8 mouse cellular contexts compared by ENCODE assay signal in genomic region chr11:88100170-88100569, GRCm38 (mm10). TPM values are rescaled to one million over a fixed set of nuclear protein-coding genes. Genes with fewer than 3 reads are reported as not detected.
DNase-seq lines count a peak whose midpoint lies in the region; ATAC-seq and TF ChIP-seq lines count a peak whose summit lies in the region.

No protein-coding gene starts in this region.

- H3K4me2 ChIP-seq in forebrain, embryonic 12.5 days = peak overlapping the region; percentile 88
- peak overlapping the region; percentile 95 for H3K4me2 ChIP-seq in intestine, embryonic 16.5 days (ENCODE audit: low read depth, low read length)
- H3K4me2 ChIP-seq in neural tube, embryonic 13.5 days = peak overlapping the region; percentile 78

- peaks cover 19% of the 10 kb centered on the region; the same call in 1 of the 2 replicates for H3K27me3 ChIP-seq in forebrain, embryonic 12.5 days
- no peaks in the 10 kb centered on the region for H3K27me3 ChIP-seq in intestine, embryonic 16.5 days (replicated peaks; ENCODE audit: control insufficient read depth, insufficient read depth, low read length)
- H3K27me3 ChIP-seq in neural tube, embryonic 13.5 days = no peaks in the 10 kb centered on the region

- peak overlapping the region; percentile 98 for H3K9ac ChIP-seq in forebrain, embryonic 12.5 days
- no peak overlapping the region for H3K9ac ChIP-seq in intestine, embryonic 16.5 days (ENCODE audit: low read depth, low read length)
- peak overlapping the region; percentile 99 for H3K9ac ChIP-seq in neural tube, embryonic 13.5 days

- intact Hi-C loops in left cerebral cortex, adult 2 months (cut with DNase I) = no loop called here
- intact Hi-C loops in left cerebral cortex, postnatal 4 days (cut with DNase I) = no loop called here
- intact Hi-C loops in left cerebral cortex, postnatal 25 days (cut with DNase I) = no loop called here

- H3K9me3 ChIP-seq in forebrain, embryonic 12.5 days = no peaks in the 10 kb centered on the region
- no peaks in the 10 kb centered on the region for H3K9me3 ChIP-seq in intestine, embryonic 16.5 days (ENCODE audit: control insufficient read depth, low read length)
- H3K9me3 ChIP-seq in neural tube, embryonic 13.5 days = no peaks in the 10 kb centered on the region

- H3K27ac ChIP-seq in left cerebral cortex, adult 2 months = peak overlapping the region; percentile 94
- no peak overlapping the region for H3K27ac ChIP-seq in forebrain, embryonic 12.5 days
- H3K27ac ChIP-seq in intestine, embryonic 16.5 days (ENCODE audit: low read length) = no peak overlapping the region
- H3K27ac ChIP-seq in neural tube, embryonic 13.5 days (replicated peaks) = no peak overlapping the region

- DNase-seq in left cerebral cortex, adult 2 months (ENCODE audit: extremely low spot score in 1 of 2, low spot score in 2 of 2) = no peak
- DNase-seq in left cerebral cortex, postnatal 4 days = no peak
- no peak for DNase-seq in urinary bladder, postnatal 10 days (ENCODE audit: low spot score)
- no peak for DNase-seq in embryo, embryonic 10 days (ENCODE audit: low spot score)
- DNase-seq in left cerebral cortex, postnatal 25 days (ENCODE audit: low spot score in 2 of 2) = no peak

- ATAC-seq in forebrain, embryonic 12.5 days (ENCODE audit: low FRiP score) = no peak
- ATAC-seq in intestine, embryonic 16.5 days = no peak
- ATAC-seq in neural tube, embryonic 13.5 days (ENCODE audit: low read depth) = no peak

- H3K36me3 ChIP-seq in forebrain, embryonic 12.5 days (replicated peaks) = no peaks in the 10 kb centered on the region
- H3K36me3 ChIP-seq in intestine, embryonic 16.5 days (ENCODE audit: control insufficient read depth, insufficient read depth, low read length) = no peaks in the 10 kb centered on the region
- no peaks in the 10 kb centered on the region for H3K36me3 ChIP-seq in neural tube, embryonic 13.5 days

- WGBS in forebrain, embryonic 12.5 days = 36% methylated on average over 4 of the region's 4 CpGs
- 47% methylated on average over 4 of the region's 4 CpGs for WGBS in intestine, embryonic 16.5 days
- 34% methylated on average over 4 of the region's 4 CpGs for WGBS in neural tube, embryonic 13.5 days

- no peak overlapping the region for H3K4me3 ChIP-seq in left cerebral cortex, adult 2 months
- H3K4me3 ChIP-seq in forebrain, embryonic 12.5 days (replicated peaks) = peak overlapping the region; percentile 91
- H3K4me3 ChIP-seq in intestine, embryonic 16.5 days (ENCODE audit: low read length) = peak overlapping the region; percentile 78
- H3K4me3 ChIP-seq in neural tube, embryonic 13.5 days = peak overlapping the region; percentile 91

- H3K4me1 ChIP-seq in forebrain, embryonic 12.5 days = peaks cover 37% of the 10 kb centered on the region
- peaks cover 15% of the 10 kb centered on the region; the same call in 1 of the 2 replicates for H3K4me1 ChIP-seq in intestine, embryonic 16.5 days (ENCODE audit: control insufficient read depth, insufficient read depth, low read length)
- peaks cover 45% of the 10 kb centered on the region for H3K4me1 ChIP-seq in neural tube, embryonic 13.5 days (replicated peaks)

- no peak for TF ChIP-seq CTCF in left cerebral cortex, adult 2 months (IDR thresholded peaks at IDR 0.05)

RNA-seq across cellular contexts. Expression of gene Cuedc1, which starts 2.3 kb away (rescaled TPM):
- 10 to 100 TPM; 31.4 to 31.7 TPM for total RNA-seq in left cerebral cortex, adult 2 months (2021)
- total RNA-seq in left cerebral cortex, postnatal 4 days (2021) = 10 to 100 TPM; 65.4 to 69.7 TPM
- polyA plus RNA-seq in forebrain, embryonic 12.5 days (2016; fragmentation: Nextera tagmentation; extraction: Ambion mirVana) = 41.1 and 42.5 TPM in 2 replicates
- 8.0 and 8.5 TPM in 2 replicates for polyA plus RNA-seq in intestine, embryonic 16.5 days (2015; fragmentation: Nextera tagmentation; extraction: Ambion mirVana)
- 51.3 and 59.1 TPM in 2 replicates for polyA plus RNA-seq in neural tube, embryonic 13.5 days (2015; fragmentation: Nextera tagmentation; extraction: Ambion mirVana)
- 10 to 100 TPM; 28.7 to 29.5 TPM for total RNA-seq in left cerebral cortex, postnatal 25 days (2021)

RNA-seq across cellular contexts. Expression of gene Vezf1, which starts 32.1 kb away (rescaled TPM):
- 10 to 100 TPM; 27.8 to 28.3 TPM for total RNA-seq in left cerebral cortex, adult 2 months (2021)
- total RNA-seq in left cerebral cortex, postnatal 4 days (2021) = 10 to 100 TPM; 35.3 to 38.2 TPM
- polyA plus RNA-seq in forebrain, embryonic 12.5 days (2016; fragmentation: Nextera tagmentation; extraction: Ambion mirVana) = 84.8 and 91.5 TPM in 2 replicates
- polyA plus RNA-seq in intestine, embryonic 16.5 days (2015; fragmentation: Nextera tagmentation; extraction: Ambion mirVana) = 23.3 and 24.1 TPM in 2 replicates
- polyA plus RNA-seq in neural tube, embryonic 13.5 days (2015; fragmentation: Nextera tagmentation; extraction: Ambion mirVana) = 53.9 and 62.8 TPM in 2 replicates
- 10 to 100 TPM; 23.6 to 25.8 TPM for total RNA-seq in left cerebral cortex, postnatal 25 days (2021)

RNA-seq across cellular contexts. Expression of gene Srsf1, which starts 53.0 kb away (rescaled TPM):
- 100 to 1,000 TPM; 184 to 190 TPM for total RNA-seq in left cerebral cortex, adult 2 months (2021)
- 100 to 1,000 TPM; 261 to 264 TPM for total RNA-seq in left cerebral cortex, postnatal 4 days (2021)
- 564 and 577 TPM in 2 replicates for polyA plus RNA-seq in forebrain, embryonic 12.5 days (2016; fragmentation: Nextera tagmentation; extraction: Ambion mirVana)
- 169 and 170 TPM in 2 replicates for polyA plus RNA-seq in intestine, embryonic 16.5 days (2015; fragmentation: Nextera tagmentation; extraction: Ambion mirVana)
- polyA plus RNA-seq in neural tube, embryonic 13.5 days (2015; fragmentation: Nextera tagmentation; extraction: Ambion mirVana) = 281 and 354 TPM in 2 replicates
- total RNA-seq in left cerebral cortex, postnatal 25 days (2021) = 100 to 1,000 TPM; 177 to 190 TPM
